Mouse (Mus musculus): ENCODE data around the gene Hinfp.

- TF ChIP-seq POLR2A (IDR thresholded peaks at IDR 0.05; ENCODE audit: borderline replicate concordance, extremely low read depth, insufficient read depth, insufficient read length, poor library complexity, severe bottlenecking), result no peak
- peak; percentile 57; the same call in 1 of the 2 replicates for TF ChIP-seq CTCF (IDR thresholded peaks at IDR 0.05; ENCODE audit: borderline replicate concordance, extremely low read depth, insufficient read depth, insufficient read length)
Observed at GRCm38 (mm10) chr9:44292490-44292889, 13.0 kb downstream of the Hinfp start.
